Mouse (Mus musculus): ENCODE measurements around the gene Pmp22. TPM values are rescaled to one million over a fixed set of nuclear protein-coding genes. Genes with fewer than 3 reads are reported as not detected.

Gene Pmp22
- total RNA-seq, 1 experiment, result 106 TPM

DNA sequence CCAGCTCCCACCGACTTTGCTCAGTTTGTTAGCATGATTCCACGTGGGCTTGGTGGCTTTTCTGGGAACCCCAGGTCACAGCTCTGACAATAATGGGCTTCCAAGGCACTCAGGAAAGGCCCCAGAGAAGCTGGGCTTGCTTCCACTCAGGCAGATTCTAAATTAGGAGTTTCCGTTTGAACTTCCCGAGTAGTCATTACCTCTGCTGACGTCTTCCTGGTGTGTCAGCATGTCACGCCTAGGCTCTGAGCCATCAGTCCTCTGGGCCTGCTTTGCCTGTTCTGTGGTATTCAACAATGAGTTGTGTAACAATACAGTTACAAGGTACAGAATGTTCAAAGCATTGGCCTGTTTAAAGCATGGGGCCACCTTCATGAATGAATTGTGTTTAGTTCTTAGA lies 7.4 kb downstream of the Pmp22 start:
- Histone ChIP-seq H3K27ac (ENCODE audit: insufficient read depth, low read depth, low read length, poor library complexity, severe bottlenecking) (no peak overlapping the region), H3K9me3 (ENCODE audit: control insufficient read depth, insufficient read depth, low read depth, low read length) (no peaks in the 10 kb centered on the region), H3K4me3 (ENCODE audit: insufficient read depth in 1 of 2, low read depth in 1 of 2, low read length in 2 of 2, poor library complexity in 1 of 2, severe bottlenecking in 1 of 2) (no peak overlapping the region), H3K9ac (ENCODE audit: insufficient read depth, low read depth, low read length, poor library complexity, severe bottlenecking) (no peak overlapping the region), H3K36me3 (ENCODE audit: control insufficient read depth, insufficient read depth, low read length, poor library complexity, severe bottlenecking) (no peaks in the 10 kb centered on the region), H3K4me1 (ENCODE audit: control insufficient read depth in 2 of 2, insufficient read depth in 2 of 2, low read length in 2 of 2, poor library complexity in 1 of 2) (no peaks in the 10 kb centered on the region; a peak in 1 of 4 replicates)
- no peak for TF ChIP-seq MAFK (IDR thresholded peaks at IDR 0.05; ENCODE audit: insufficient read depth, low read depth, low read length)
- no peak for TF ChIP-seq HCFC1 (IDR thresholded peaks at IDR 0.05; ENCODE audit: borderline replicate concordance, insufficient read depth, low read length)
- TF ChIP-seq CHD2 (IDR thresholded peaks at IDR 0.05; ENCODE audit: low read depth, low read length), result no peak
- TF ChIP-seq ZC3H11A (IDR thresholded peaks at IDR 0.05; ENCODE audit: borderline replicate concordance, low read depth, low read length), result no peak
- no peak for TF ChIP-seq ZNF384 (IDR thresholded peaks at IDR 0.05; ENCODE audit: low read depth, low read length)
- DNase-seq (ENCODE audit: low read depth, low spot score), result no peak
- in situ Hi-C loops (cut with MboI; ENCODE audit: low sequenced_read_pairs in 2 of 2, unreplicated experiment in 2 of 2), result loop anchor here in 1 of 2 experiments (25.0 kb wide), 1 partner anchor 374 kb away; the partner anchor contains the start of gene Gm10428

DNA sequence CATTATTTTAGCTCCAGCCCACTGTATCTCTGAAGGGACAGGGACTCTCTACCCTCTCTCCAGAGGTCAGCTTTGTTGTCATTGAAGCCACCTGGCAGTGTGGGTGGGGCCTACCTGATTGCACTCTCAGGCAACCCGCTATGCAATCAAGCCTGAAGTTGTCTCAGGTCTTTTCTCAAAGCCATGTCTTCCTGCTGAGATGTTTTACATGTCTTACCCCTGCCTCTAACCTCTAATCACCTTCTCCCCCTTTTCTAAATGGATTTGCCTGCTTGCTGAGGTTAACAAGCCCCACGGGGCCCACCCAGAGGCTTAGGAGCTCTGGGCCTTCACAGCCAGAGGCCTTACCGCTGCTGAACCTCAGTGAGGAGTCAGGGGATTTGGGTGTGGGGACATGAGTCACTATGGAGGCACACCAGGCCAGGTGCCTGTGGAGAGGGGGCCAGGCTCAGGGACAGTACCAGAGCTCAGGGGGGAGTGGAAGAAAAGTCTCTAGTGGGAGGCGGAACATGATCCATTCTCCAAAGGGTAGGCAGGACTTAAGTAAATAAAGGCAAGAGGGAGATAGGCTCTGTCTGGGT lies 8.1 kb downstream of the Pmp22 start:
- in situ Hi-C loops (cut with MboI; ENCODE audit: low sequenced_read_pairs in 2 of 2, unreplicated experiment in 2 of 2), result loop anchor here in 1 of 2 experiments (25.0 kb wide), 1 partner anchor 375 kb away; the partner anchor contains the start of gene Gm10428
- H3K27ac ChIP-seq (ENCODE audit: insufficient read depth, low read depth, low read length, poor library complexity, severe bottlenecking), result no peak overlapping the region
- H3K4me1 ChIP-seq (ENCODE audit: control insufficient read depth in 2 of 2, insufficient read depth in 2 of 2, low read length in 2 of 2, poor library complexity in 1 of 2), result no peaks in the 10 kb centered on the region; a peak in 1 of 4 replicates
- H3K9me3 ChIP-seq (ENCODE audit: control insufficient read depth, insufficient read depth, low read depth, low read length), result no peaks in the 10 kb centered on the region
- H3K36me3 ChIP-seq (ENCODE audit: control insufficient read depth, insufficient read depth, low read length, poor library complexity, severe bottlenecking), result no peaks in the 10 kb centered on the region
- H3K4me3 ChIP-seq (ENCODE audit: insufficient read depth in 1 of 2, low read depth in 1 of 2, low read length in 2 of 2, poor library complexity in 1 of 2, severe bottlenecking in 1 of 2), result no peak overlapping the region
- TF ChIP-seq MAFK (IDR thresholded peaks at IDR 0.05; ENCODE audit: insufficient read depth, low read depth, low read length) (no peak), HCFC1 (IDR thresholded peaks at IDR 0.05; ENCODE audit: borderline replicate concordance, insufficient read depth, low read length) (no peak), ZC3H11A (IDR thresholded peaks at IDR 0.05; ENCODE audit: borderline replicate concordance, low read depth, low read length) (no peak), CHD2 (IDR thresholded peaks at IDR 0.05; ENCODE audit: low read depth, low read length) (no peak), ZNF384 (IDR thresholded peaks at IDR 0.05; ENCODE audit: low read depth, low read length) (no peak)
- H3K9ac ChIP-seq (ENCODE audit: insufficient read depth, low read depth, low read length, poor library complexity, severe bottlenecking), result no peak overlapping the region
- no peak for DNase-seq (ENCODE audit: low read depth, low spot score)

DNA sequence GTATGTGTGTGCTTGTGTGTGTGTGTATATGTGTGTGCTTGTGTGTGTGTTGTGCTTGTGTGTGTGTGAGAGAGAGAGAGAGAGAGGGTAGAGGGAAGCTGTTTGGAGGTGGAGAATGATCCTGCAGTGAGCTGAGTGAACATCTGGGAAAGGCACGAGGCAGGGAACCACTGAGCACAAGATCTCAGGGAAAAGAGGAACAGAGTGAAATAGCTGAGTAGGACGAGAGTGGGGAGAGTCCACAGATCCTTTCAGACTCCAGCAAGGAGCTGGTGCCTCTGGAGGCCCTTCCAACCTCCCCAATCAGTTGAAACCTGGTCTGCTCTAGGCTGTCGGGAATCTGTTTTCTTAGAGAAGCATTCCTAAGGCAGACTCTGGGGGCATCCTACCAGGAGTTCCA lies 10.0 kb downstream of the Pmp22 start:
- no peak overlapping the region for H3K4me3 ChIP-seq (ENCODE audit: insufficient read depth in 1 of 2, low read depth in 1 of 2, low read length in 2 of 2, poor library complexity in 1 of 2, severe bottlenecking in 1 of 2)
- TF ChIP-seq ZNF384 (IDR thresholded peaks at IDR 0.05; ENCODE audit: low read depth, low read length) (no peak), ZC3H11A (IDR thresholded peaks at IDR 0.05; ENCODE audit: borderline replicate concordance, low read depth, low read length) (no peak), HCFC1 (IDR thresholded peaks at IDR 0.05; ENCODE audit: borderline replicate concordance, insufficient read depth, low read length) (no peak), CHD2 (IDR thresholded peaks at IDR 0.05; ENCODE audit: low read depth, low read length) (no peak), MAFK (IDR thresholded peaks at IDR 0.05; ENCODE audit: insufficient read depth, low read depth, low read length) (no peak)
- no peaks in the 10 kb centered on the region for H3K36me3 ChIP-seq (ENCODE audit: control insufficient read depth, insufficient read depth, low read length, poor library complexity, severe bottlenecking)
- no peak for DNase-seq (ENCODE audit: low read depth, low spot score)
- H3K9ac ChIP-seq (ENCODE audit: insufficient read depth, low read depth, low read length, poor library complexity, severe bottlenecking), result no peak overlapping the region
- H3K4me1 ChIP-seq (ENCODE audit: control insufficient read depth in 2 of 2, insufficient read depth in 2 of 2, low read length in 2 of 2, poor library complexity in 1 of 2), result no peaks in the 10 kb centered on the region; a peak in 1 of 4 replicates
- in situ Hi-C loops (cut with MboI; ENCODE audit: low sequenced_read_pairs in 2 of 2, unreplicated experiment in 2 of 2), result loop anchor here in 1 of 2 experiments (25.0 kb wide), 1 partner anchor 376 kb away; the partner anchor contains the start of gene Gm10428
- H3K27ac ChIP-seq (ENCODE audit: insufficient read depth, low read depth, low read length, poor library complexity, severe bottlenecking), result no peak overlapping the region
- no peaks in the 10 kb centered on the region for H3K9me3 ChIP-seq (ENCODE audit: control insufficient read depth, insufficient read depth, low read depth, low read length)

DNA sequence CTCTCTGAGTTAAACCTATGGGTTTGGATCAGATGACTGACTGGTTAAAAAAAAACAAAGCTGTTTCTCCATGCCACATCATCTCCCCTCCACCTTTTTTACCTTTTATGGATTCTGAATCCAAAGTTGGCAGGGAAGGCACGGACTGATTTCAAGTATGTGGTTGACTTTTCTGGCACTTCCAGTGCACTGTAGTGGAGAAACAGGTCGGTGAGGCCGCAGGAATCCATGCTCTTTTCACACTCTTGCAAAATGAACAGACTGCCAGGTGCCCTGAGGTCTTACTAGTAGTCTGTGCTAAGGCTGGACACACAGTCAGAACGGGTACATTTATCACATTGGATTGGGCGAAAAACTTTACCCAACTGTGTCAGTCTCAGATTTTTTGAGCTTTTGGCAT lies 13.5 kb downstream of the Pmp22 start:
- no peak for DNase-seq (ENCODE audit: low read depth, low spot score)
- no peak overlapping the region for H3K27ac ChIP-seq (ENCODE audit: insufficient read depth, low read depth, low read length, poor library complexity, severe bottlenecking)
- H3K36me3 ChIP-seq (ENCODE audit: control insufficient read depth, insufficient read depth, low read length, poor library complexity, severe bottlenecking), result no peaks in the 10 kb centered on the region
- no peaks in the 10 kb centered on the region for H3K9me3 ChIP-seq (ENCODE audit: control insufficient read depth, insufficient read depth, low read depth, low read length)
- no peak for TF ChIP-seq HCFC1 (IDR thresholded peaks at IDR 0.05; ENCODE audit: borderline replicate concordance, insufficient read depth, low read length)
- no peak for TF ChIP-seq ZNF384 (IDR thresholded peaks at IDR 0.05; ENCODE audit: low read depth, low read length)
- no peak for TF ChIP-seq MAFK (IDR thresholded peaks at IDR 0.05; ENCODE audit: insufficient read depth, low read depth, low read length)
- no peak for TF ChIP-seq ZC3H11A (IDR thresholded peaks at IDR 0.05; ENCODE audit: borderline replicate concordance, low read depth, low read length)
- no peak for TF ChIP-seq CHD2 (IDR thresholded peaks at IDR 0.05; ENCODE audit: low read depth, low read length)
- H3K4me3 ChIP-seq (ENCODE audit: insufficient read depth in 1 of 2, low read depth in 1 of 2, low read length in 2 of 2, poor library complexity in 1 of 2, severe bottlenecking in 1 of 2), result no peak overlapping the region
- H3K4me1 ChIP-seq (ENCODE audit: control insufficient read depth in 2 of 2, insufficient read depth in 2 of 2, low read length in 2 of 2, poor library complexity in 1 of 2), result no peaks in the 10 kb centered on the region
- no peak overlapping the region for H3K9ac ChIP-seq (ENCODE audit: insufficient read depth, low read depth, low read length, poor library complexity, severe bottlenecking)
- in situ Hi-C loops (cut with MboI; ENCODE audit: low sequenced_read_pairs in 2 of 2, unreplicated experiment in 2 of 2), result loop anchor here in 1 of 2 experiments (10.0 to 25.0 kb wide), 2 partner anchors 218 to 380 kb away; partner anchors contain the start of gene Gm10428

Data from ES-E14 (cell line).